Mouse (Mus musculus): ENCODE measurements around the gene Plekhg4. TPM values are rescaled to one million over a fixed set of nuclear protein-coding genes. Genes with fewer than 3 reads are reported as not detected.

Plekhg4 gene
- polyA plus RNA-seq, 1 experiment from 2014 or later, result 1.1 TPM

GRCm38 (mm10) chr8:105387151-105387550 is 14.1 kb downstream of the Plekhg4 start:
- Histone ChIP-seq H3K4me1 (no peaks in the 10 kb centered on the region), H3K9ac (replicated peaks) (no peak overlapping the region), H3K9me3 (no peaks in the 10 kb centered on the region), H3K4me3 (no peak overlapping the region), H3K36me3 (no peaks in the 10 kb centered on the region), H3K4me2 (replicated peaks) (no peak overlapping the region), H3K27me3 (no peaks in the 10 kb centered on the region), H3K27ac (replicated peaks) (no peak overlapping the region)
- WGBS, result 77% methylated on average over 1 of the region's 1 CpGs
- ATAC-seq (replicated peaks), result no peak

GRCm38 (mm10) chr8:105389096-105389495 is 16.0 kb downstream of the Plekhg4 start:
- no peak overlapping the region for H3K4me2 ChIP-seq (replicated peaks)

GRCm38 (mm10) chr8:105393089-105393787 is 20.2 kb downstream of the Plekhg4 start:
- WGBS, result 91% methylated on average over 12 of the region's 12 CpGs
- no peak overlapping the region for H3K9ac ChIP-seq (replicated peaks)
- H3K9me3 ChIP-seq, result no peaks in the 10 kb centered on the region
- H3K27ac ChIP-seq (replicated peaks), result no peak overlapping the region
- H3K4me2 ChIP-seq (replicated peaks), result no peak overlapping the region
- no peak overlapping the region for H3K4me3 ChIP-seq
- H3K4me1 ChIP-seq, result peaks cover 7% of the 10 kb centered on the region; the same call in 1 of the 2 replicates
- H3K36me3 ChIP-seq, result no peaks in the 10 kb centered on the region
- H3K27me3 ChIP-seq, result no peaks in the 10 kb centered on the region
- no peak for ATAC-seq (replicated peaks)

More at GRCm38 (mm10) chr8:105389096-105389495, 16.0 kb downstream of the Plekhg4 start:
- ATAC-seq (replicated peaks), result no peak
- 0 out of 2 replicates have a peak, but pooled peaks cover 2% of the 10 kb centered on the region for H3K4me1 ChIP-seq
- H3K27me3 ChIP-seq, result no peaks in the 10 kb centered on the region
- no peak overlapping the region for H3K4me3 ChIP-seq
- H3K27ac ChIP-seq (replicated peaks), result no peak overlapping the region
- H3K9ac ChIP-seq (replicated peaks), result no peak overlapping the region
- 79% methylated on average over 6 of the region's 6 CpGs for WGBS
- H3K36me3 ChIP-seq, result no peaks in the 10 kb centered on the region
- H3K9me3 ChIP-seq, result no peaks in the 10 kb centered on the region

GRCm38 (mm10) chr8:105393915-105394314 is 20.8 kb downstream of the Plekhg4 start:
- Histone ChIP-seq H3K9me3 (no peaks in the 10 kb centered on the region), H3K4me2 (replicated peaks) (no peak overlapping the region), H3K36me3 (no peaks in the 10 kb centered on the region), H3K4me3 (no peak overlapping the region), H3K27me3 (no peaks in the 10 kb centered on the region), H3K4me1 (peaks cover 7% of the 10 kb centered on the region; the same call in 1 of the 2 replicates), H3K9ac (replicated peaks) (no peak overlapping the region), H3K27ac (replicated peaks) (no peak overlapping the region)
- 43% methylated on average over 7 of the region's 7 CpGs for WGBS
- ATAC-seq (replicated peaks), result no peak

GRCm38 (mm10) chr8:105397747-105398146 is 24.7 kb downstream of the Plekhg4 start:
- Histone ChIP-seq H3K4me3 (no peak overlapping the region), H3K4me2 (replicated peaks) (no peak overlapping the region)
- WGBS, result 35% methylated on average over 3 of the region's 3 CpGs

GRCm38 (mm10) chr8:105400016-105400415 is 26.9 kb downstream of the Plekhg4 start:
- Histone ChIP-seq H3K9ac (replicated peaks) (no peak overlapping the region), H3K4me3 (no peak overlapping the region), H3K27me3 (no peaks in the 10 kb centered on the region), H3K9me3 (no peaks in the 10 kb centered on the region), H3K36me3 (no peaks in the 10 kb centered on the region), H3K27ac (replicated peaks) (no peak overlapping the region), H3K4me2 (replicated peaks) (no peak overlapping the region), H3K4me1 (no peaks in the 10 kb centered on the region)
- WGBS, result 85% methylated on average over 5 of the region's 5 CpGs
- no peak for ATAC-seq (replicated peaks)

More at GRCm38 (mm10) chr8:105397747-105398146, 24.7 kb downstream of the Plekhg4 start:
- ATAC-seq (replicated peaks), result no peak
- Histone ChIP-seq H3K9me3 (no peaks in the 10 kb centered on the region), H3K36me3 (no peaks in the 10 kb centered on the region), H3K27ac (replicated peaks) (no peak overlapping the region), H3K27me3 (no peaks in the 10 kb centered on the region), H3K4me1 (peaks cover 7% of the 10 kb centered on the region; the same call in 1 of the 2 replicates), H3K9ac (replicated peaks) (no peak overlapping the region)

GRCm38 (mm10) chr8:105403467-105403866 is 30.4 kb downstream of the Plekhg4 start:
- Histone ChIP-seq H3K9ac (replicated peaks) (no peak overlapping the region), H3K9me3 (no peaks in the 10 kb centered on the region), H3K27ac (replicated peaks) (no peak overlapping the region), H3K36me3 (no peaks in the 10 kb centered on the region), H3K4me2 (replicated peaks) (no peak overlapping the region), H3K4me1 (peaks cover 13% of the 10 kb centered on the region; the same call in 1 of the 2 replicates), H3K27me3 (no peaks in the 10 kb centered on the region), H3K4me3 (no peak overlapping the region)
- WGBS, result 93% methylated on average over 8 of the region's 8 CpGs
- ATAC-seq (replicated peaks), result no peak

- no peaks in the 10 kb centered on the region for H3K36me3 ChIP-seq
- WGBS, result 34% methylated on average over 1 of the region's 1 CpGs
- no peak overlapping the region for H3K27ac ChIP-seq (replicated peaks)
- no peak for ATAC-seq (replicated peaks)
- H3K4me1 ChIP-seq, result peaks cover 13% of the 10 kb centered on the region; the same call in 1 of the 2 replicates
- no peak overlapping the region for H3K4me3 ChIP-seq
- H3K9ac ChIP-seq (replicated peaks), result no peak overlapping the region
- no peaks in the 10 kb centered on the region for H3K27me3 ChIP-seq
- H3K4me2 ChIP-seq (replicated peaks), result no peak overlapping the region
- H3K9me3 ChIP-seq, result no peaks in the 10 kb centered on the region
Observed at GRCm38 (mm10) chr8:105404496-105404895, 31.4 kb downstream of the Plekhg4 start.

GRCm38 (mm10) chr8:105406416-105406815 is 33.3 kb downstream of the Plekhg4 start:
- WGBS, result 55% methylated on average over 10 of the region's 10 CpGs
- ATAC-seq (replicated peaks), result peak; percentile 60; the same call in 1 of the 2 replicates
- peaks cover 13% of the 10 kb centered on the region; the same call in 1 of the 2 replicates for H3K4me1 ChIP-seq
- H3K4me3 ChIP-seq, result no peak overlapping the region
- H3K4me2 ChIP-seq (replicated peaks), result no peak overlapping the region
- no peaks in the 10 kb centered on the region for H3K27me3 ChIP-seq
- no peak overlapping the region for H3K27ac ChIP-seq (replicated peaks)
- H3K9me3 ChIP-seq, result no peaks in the 10 kb centered on the region
- no peak overlapping the region for H3K9ac ChIP-seq (replicated peaks)
- no peaks in the 10 kb centered on the region for H3K36me3 ChIP-seq

GRCm38 (mm10) chr8:105408331-105408730 is 35.3 kb downstream of the Plekhg4 start:
- no peak for ATAC-seq (replicated peaks)
- no peaks in the 10 kb centered on the region for H3K9me3 ChIP-seq
- H3K9ac ChIP-seq (replicated peaks), result no peak overlapping the region
- peaks cover 3% of the 10 kb centered on the region for H3K27me3 ChIP-seq
- no peak overlapping the region for H3K27ac ChIP-seq (replicated peaks)
- 69% methylated on average over 7 of the region's 7 CpGs for WGBS
- H3K4me3 ChIP-seq, result no peak overlapping the region
- peaks cover 14% of the 10 kb centered on the region for H3K4me1 ChIP-seq
- H3K4me2 ChIP-seq (replicated peaks), result no peak overlapping the region
- H3K36me3 ChIP-seq, result no peaks in the 10 kb centered on the region

GRCm38 (mm10) chr8:105409947-105410346 is 36.9 kb downstream of the Plekhg4 start:
- WGBS, result 93% methylated on average over 6 of the region's 6 CpGs
- H3K9me3 ChIP-seq, result no peaks in the 10 kb centered on the region
- no peak for ATAC-seq (replicated peaks)
- H3K27ac ChIP-seq (replicated peaks), result no peak overlapping the region
- no peaks in the 10 kb centered on the region for H3K36me3 ChIP-seq
- no peak overlapping the region for H3K4me2 ChIP-seq (replicated peaks)
- H3K4me3 ChIP-seq, result no peak overlapping the region
- H3K4me1 ChIP-seq, result peaks cover 21% of the 10 kb centered on the region
- H3K27me3 ChIP-seq, result peaks cover 11% of the 10 kb centered on the region
- H3K9ac ChIP-seq (replicated peaks), result no peak overlapping the region

GRCm38 (mm10) chr8:105413391-105413790 is 40.3 kb downstream of the Plekhg4 start, which contains the start of the genes Kctd19 and Lrrc36:
Gene Kctd19 (minus strand): TSS chr8:105413502.
Gene Lrrc36 (plus strand): TSS chr8:105413571.
- H3K27ac ChIP-seq (replicated peaks), result no peak within 1 kb of the TSS
- ATAC-seq (replicated peaks), result peak; percentile 41; the same call in 1 of the 2 replicates
- peaks cover 8% of the 10 kb centered on the region for H3K4me1 ChIP-seq
- H3K4me2 ChIP-seq (replicated peaks), result peak within 1 kb of the TSS; percentile 41
- peaks cover 11% of the 10 kb centered on the region for H3K27me3 ChIP-seq
- 1% methylated on average over 34 of the region's 34 CpGs for WGBS
- no peak within 1 kb of the TSS for H3K9ac ChIP-seq (replicated peaks)
- no peaks in the 10 kb centered on the region for H3K36me3 ChIP-seq
- no peaks in the 10 kb centered on the region for H3K9me3 ChIP-seq
- H3K4me3 ChIP-seq, result peak within 1 kb of the TSS; percentile 24
